Mouse (Mus musculus) liver, embryonic 13.5 days (tissue): ENCODE measurements around the gene Aph1a. TPM values are rescaled to one million over a fixed set of nuclear protein-coding genes. Genes with fewer than 3 reads are reported as not detected.
"Not testable (repeated sequence)": the region's sequence is repeated elsewhere in the genome, so short reads cannot be mapped to it uniquely, and the experiment has no call there.

Source experiments
- ATAC-seq: fragments of 200-750 bp; cut with Nextera tagmentation; 2 replicates; pipeline ENCODE4 v1.8.0; 2017; ENCODE audit warnings: low read depth, mild to moderate bottlenecking, moderate number of reproducible peaks, moderate library complexity
- DNase-seq: peaks from one replicate; pipeline ENCODE4 v3.0.0; 2022
- H3K27ac ChIP-seq: fragments of 300-500 bp; sonication (generic); 2 replicates; pipeline ENCODE4 v1.5.1; 2015; ENCODE audit warnings: moderate library complexity, mild to moderate bottlenecking, inconsistent platforms
- H3K27me3 ChIP-seq: fragments of 300-500 bp; sonication (generic); 2 replicates; pipeline ENCODE4 v1.6.1; 2015; ENCODE audit warnings: mild to moderate bottlenecking, inconsistent platforms
- H3K36me3 ChIP-seq: fragments of 300-500 bp; sonication (generic); 2 replicates; pipeline ENCODE4 v1.6.1; 2015; ENCODE audit warnings: mild to moderate bottlenecking, inconsistent platforms
- H3K4me1 ChIP-seq: fragments of 300-500 bp; sonication (generic); replicated peaks from 2 replicates; pipeline ENCODE4 v1.6.1; 2015; ENCODE audit warnings: inconsistent platforms
- H3K4me2 ChIP-seq: fragments of 300-500 bp; sonication (generic); 2 replicates; pipeline ENCODE4 v1.6.1; 2015; ENCODE audit warnings: inconsistent platforms, mild to moderate bottlenecking, moderate library complexity
- H3K4me3 ChIP-seq: fragments of 300-500 bp; sonication (generic); replicated peaks from 2 replicates; pipeline ENCODE4 v1.5.1; 2015; ENCODE audit warnings: mild to moderate bottlenecking, inconsistent platforms
- H3K9ac ChIP-seq: fragments of 300-500 bp; sonication (generic); 2 replicates; pipeline ENCODE4 v1.6.1; 2015; ENCODE audit warnings: mild to moderate bottlenecking, inconsistent platforms
- H3K9me3 ChIP-seq: fragments of 300-500 bp; sonication (generic); replicated peaks from 2 replicates; pipeline ENCODE4 v1.6.1; 2016; ENCODE audit warnings: inconsistent platforms
- WGBS: fragments of 180-500 bp; shearing (Covaris S2); methylation state at CpG from one replicate; pipeline ENCODE4 v1.1.7; 2015; ENCODE audit not compliant: insufficient replicate concordance; 5-methylcytosine and 5-hydroxymethylcytosine counted together
- polyA plus RNA-seq: library from polyadenylated mRNA; unstranded; fragments of >200 nt; fragmentation: Nextera tagmentation; extraction: Ambion mirVana; gene quantifications from 2 replicates; pipeline ENCODE4 v1.2.1, GENCODE M21; 2015

Aph1a gene
- polyA plus RNA-seq, 1 experiment from 2014 or later, result 17.1 TPM

DNA sequence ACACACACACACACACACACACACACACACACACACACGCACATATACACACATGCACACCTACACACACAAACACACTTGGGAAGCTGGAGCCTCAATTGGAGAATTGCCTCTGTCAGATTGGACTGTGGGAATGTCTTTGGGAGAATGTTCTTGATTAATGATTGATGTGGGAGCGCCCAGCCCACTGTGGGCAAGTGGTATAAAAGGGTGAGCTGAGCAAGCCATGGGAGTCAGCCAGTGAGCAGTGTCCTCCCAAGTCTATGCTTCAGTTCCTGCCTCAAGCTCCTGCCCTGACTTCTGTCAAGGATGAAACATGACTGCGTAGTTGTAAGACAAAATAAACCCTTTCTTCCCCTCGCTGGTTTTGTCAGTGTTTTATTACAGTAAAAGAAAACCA is 6.2 kb upstream of the Aph1a start:
- no peak overlapping the region for H3K4me3 ChIP-seq
- DNase-seq (no peak), ATAC-seq (no peak)
- no peak overlapping the region for H3K27ac ChIP-seq
- no peaks in the 10 kb centered on the region for H3K9me3 ChIP-seq
- peaks cover 26% of the 10 kb centered on the region for H3K4me1 ChIP-seq
- no peak overlapping the region for H3K9ac ChIP-seq
- peaks cover 9% of the 10 kb centered on the region for H3K27me3 ChIP-seq
- no peaks in the 10 kb centered on the region for H3K36me3 ChIP-seq
- H3K4me2 ChIP-seq, result no peak overlapping the region
- WGBS, result 68% methylated on average over 4 of the region's 4 CpGs

GRCm38 (mm10) chr3:95889664-95890063 is 4.1 kb upstream of the Aph1a start:
- 68% methylated on average over 3 of the region's 3 CpGs for WGBS
- no peak for DNase-seq
- no peaks in the 10 kb centered on the region for H3K9me3 ChIP-seq
- no peak overlapping the region for H3K4me3 ChIP-seq
- H3K4me2 ChIP-seq, result no peak overlapping the region
- no peak overlapping the region for H3K27ac ChIP-seq
- H3K36me3 ChIP-seq, result no peaks in the 10 kb centered on the region
- H3K27me3 ChIP-seq, result no peaks in the 10 kb centered on the region
- peaks cover 32% of the 10 kb centered on the region for H3K4me1 ChIP-seq
- H3K9ac ChIP-seq, result no peak overlapping the region
- no peak for ATAC-seq

DNA sequence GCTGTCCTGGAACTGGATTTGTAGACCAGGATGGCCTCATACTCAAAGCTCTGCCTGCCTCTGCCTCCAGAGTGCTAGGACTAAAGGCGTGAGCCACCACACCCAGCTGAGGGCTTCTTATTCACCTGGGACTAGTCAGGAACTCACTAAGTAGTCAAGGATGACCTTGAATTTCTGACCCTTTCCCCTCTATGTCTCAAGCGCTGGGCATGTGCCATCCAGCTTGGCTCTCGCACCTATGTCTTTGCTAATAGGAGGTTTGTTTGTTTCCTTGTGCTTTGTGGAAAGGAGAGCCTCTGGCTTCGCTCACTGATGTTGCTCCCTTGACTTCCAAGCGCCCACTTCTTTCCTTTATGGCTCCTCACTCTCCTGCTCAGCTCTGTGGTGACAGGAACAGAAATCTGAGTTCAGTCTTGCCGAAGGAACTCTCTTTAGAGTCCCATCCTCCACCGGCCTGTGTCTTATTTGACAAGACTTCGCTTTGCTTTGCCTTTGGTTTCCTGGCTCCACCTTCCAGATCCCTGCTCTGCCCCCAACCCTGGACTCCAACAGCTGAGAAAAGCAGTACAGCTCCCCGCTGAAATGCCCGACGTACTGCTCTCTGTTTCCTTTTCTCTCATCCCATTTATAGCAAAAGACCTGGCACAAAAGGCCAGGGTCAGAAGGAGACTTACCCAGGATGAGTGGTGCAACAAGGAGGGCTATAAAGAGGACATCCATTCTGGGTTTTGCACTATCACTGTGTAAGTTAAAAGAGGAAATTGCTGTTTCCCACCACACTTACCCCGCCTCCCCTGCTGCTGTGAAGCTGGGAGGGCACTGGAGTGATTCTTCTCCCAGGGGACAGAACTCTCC is 2.3 kb upstream of the Aph1a start, which contains the start of gene BC028528:
BC028528 (minus strand) TSS at position 795 of the 855 bp plus-strand sequence.
- Histone ChIP-seq H3K9ac (peak within 1 kb of the TSS; percentile 36; the same call in 1 of the 2 replicates), H3K4me2 (peak within 1 kb of the TSS; percentile 52), H3K27me3 (no peaks in the 10 kb centered on the region), H3K4me3 (peak within 1 kb of the TSS; percentile 20), H3K27ac (peak within 1 kb of the TSS; percentile 44), H3K36me3 (0 out of 2 replicates have a peak, but pooled peaks cover 6% of the 10 kb centered on the region), H3K9me3 (no peaks in the 10 kb centered on the region), H3K4me1 (peaks cover 43% of the 10 kb centered on the region)
- WGBS, result 20% methylated on average over 12 of the region's 12 CpGs
- DNase-seq, result no peak
- no peak for ATAC-seq

DNA sequence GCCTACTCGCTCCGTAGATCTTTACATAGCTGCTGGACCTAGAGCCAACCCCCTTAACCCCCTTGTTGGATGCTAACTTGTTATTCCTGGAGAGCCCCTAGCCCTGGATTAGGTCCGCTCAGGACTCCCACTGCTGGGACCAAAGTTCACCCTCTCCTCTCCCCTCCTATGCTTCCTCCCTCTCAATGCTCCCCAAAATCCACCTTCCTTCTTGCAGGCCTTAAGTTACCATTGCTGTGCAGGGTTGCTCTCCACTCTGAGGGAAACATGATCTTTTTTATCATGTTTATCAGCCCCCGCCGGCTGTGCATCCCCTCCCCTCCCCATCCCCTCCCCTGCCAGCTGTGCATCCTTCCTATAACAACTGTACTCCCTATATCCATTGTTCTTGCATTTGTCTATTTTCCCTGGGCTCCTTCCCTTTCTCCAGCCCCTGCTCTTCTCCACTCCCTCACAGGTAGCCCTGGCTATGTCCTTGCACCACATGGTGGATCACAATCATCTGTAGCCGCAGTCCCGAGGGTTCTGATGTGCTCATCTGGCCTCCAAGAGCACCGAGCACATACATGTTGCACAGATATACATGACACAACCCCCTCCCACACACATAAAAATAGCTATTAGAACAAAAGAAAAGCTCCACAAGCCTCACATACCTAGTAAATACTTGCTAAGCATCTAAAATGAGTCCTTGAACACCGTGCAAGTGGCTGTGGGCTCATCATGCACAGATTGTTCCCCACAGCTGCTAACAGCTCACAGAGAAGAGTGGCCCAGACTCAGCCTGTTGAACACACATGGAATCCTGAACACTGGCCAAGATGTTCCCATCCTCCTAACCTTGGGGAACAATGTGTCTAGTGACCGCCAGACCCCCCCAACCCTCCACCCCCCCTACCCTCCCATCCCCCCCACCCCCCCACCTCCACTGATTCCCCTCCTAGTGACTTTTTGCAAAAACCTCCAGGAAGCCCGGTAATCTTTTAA is 1.4 kb upstream of the Aph1a start:
- Histone ChIP-seq H3K9ac (peak overlapping the region; percentile 36; the same call in 1 of the 2 replicates), H3K4me1 (peaks cover 43% of the 10 kb centered on the region), H3K27ac (peak overlapping the region; percentile 44), H3K27me3 (no peaks in the 10 kb centered on the region), H3K9me3 (no peaks in the 10 kb centered on the region), H3K36me3 (0 out of 2 replicates have a peak, but pooled peaks cover 6% of the 10 kb centered on the region), H3K4me2 (peak overlapping the region; percentile 66), H3K4me3 (peak overlapping the region; percentile 20; the same call in 1 of the 2 replicates)
- ATAC-seq (no peak), DNase-seq (no peak)
- 29% methylated on average over 11 of the region's 11 CpGs for WGBS

- H3K9me3 ChIP-seq, result no peaks in the 10 kb centered on the region
- H3K9ac ChIP-seq, result peak overlapping the region; percentile 59
- H3K4me2 ChIP-seq, result peak overlapping the region; percentile 66
- H3K4me3 ChIP-seq, result peak overlapping the region; percentile 72
- H3K4me1 ChIP-seq, result peaks cover 43% of the 10 kb centered on the region
- WGBS, result 14% methylated on average over 7 of the region's 7 CpGs
- 0 out of 2 replicates have a peak overlapping the region, but pooled peaks have one; percentile 24 for H3K27ac ChIP-seq
- no peak for DNase-seq
- H3K36me3 ChIP-seq, result 0 out of 2 replicates have a peak, but pooled peaks cover 6% of the 10 kb centered on the region
- no peak for ATAC-seq
- H3K27me3 ChIP-seq, result no peaks in the 10 kb centered on the region
These were observed 643 bp upstream of the Aph1a start for GRCm38 (mm10) chr3:95893126-95893525.

DNA sequence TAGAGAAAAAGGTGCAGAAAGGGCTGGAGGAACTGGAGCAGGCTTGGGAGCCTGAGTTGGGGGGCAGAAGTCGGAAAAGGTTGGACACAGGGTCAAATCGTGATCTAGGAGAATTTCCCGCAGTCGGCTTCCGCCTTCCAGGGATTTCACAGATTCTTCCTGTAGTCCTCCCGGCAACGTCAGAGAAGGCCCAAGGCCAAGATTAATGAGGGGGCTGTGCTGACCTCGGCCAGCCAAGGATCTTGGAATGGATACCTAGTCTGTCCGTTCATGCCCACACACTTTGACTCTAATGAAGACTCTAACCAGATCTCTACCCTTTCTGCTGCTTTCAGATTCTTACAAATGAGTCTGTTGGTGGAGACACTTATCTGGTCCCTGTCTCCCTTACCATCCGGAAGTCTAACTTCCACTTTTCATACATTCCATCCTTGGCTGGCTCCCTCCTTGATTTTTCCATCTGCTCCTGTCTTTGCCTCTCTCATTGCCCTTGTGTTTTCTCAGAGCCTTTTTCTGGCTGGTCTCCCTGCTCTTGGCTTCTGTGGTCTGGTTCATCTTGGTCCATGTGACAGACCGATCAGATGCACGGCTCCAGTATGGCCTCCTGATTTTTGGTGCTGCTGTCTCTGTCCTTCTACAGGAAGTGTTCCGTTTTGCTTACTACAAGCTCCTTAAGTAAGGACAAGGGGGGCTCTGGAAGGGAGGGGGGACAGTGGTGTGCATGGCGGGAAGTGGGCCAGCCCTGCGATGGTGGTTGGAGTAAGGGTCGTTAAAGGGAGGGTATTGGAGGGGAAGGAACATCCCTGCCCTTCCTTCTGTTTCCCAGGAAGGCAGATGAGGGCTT is 770 bp downstream of the Aph1a start:
- Histone ChIP-seq H3K4me3 (peak overlapping the region; percentile 72), H3K9ac (peak overlapping the region; percentile 82), H3K27ac (peak overlapping the region; percentile 73), H3K9me3 (no peaks in the 10 kb centered on the region), H3K4me2 (peak overlapping the region; percentile 75), H3K36me3 (0 out of 2 replicates have a peak, but pooled peaks cover 8% of the 10 kb centered on the region), H3K27me3 (no peaks in the 10 kb centered on the region), H3K4me1 (peaks cover 46% of the 10 kb centered on the region)
- WGBS, result 4% methylated on average over 16 of the region's 16 CpGs
- DNase-seq (no peak), ATAC-seq (no peak)

DNA sequence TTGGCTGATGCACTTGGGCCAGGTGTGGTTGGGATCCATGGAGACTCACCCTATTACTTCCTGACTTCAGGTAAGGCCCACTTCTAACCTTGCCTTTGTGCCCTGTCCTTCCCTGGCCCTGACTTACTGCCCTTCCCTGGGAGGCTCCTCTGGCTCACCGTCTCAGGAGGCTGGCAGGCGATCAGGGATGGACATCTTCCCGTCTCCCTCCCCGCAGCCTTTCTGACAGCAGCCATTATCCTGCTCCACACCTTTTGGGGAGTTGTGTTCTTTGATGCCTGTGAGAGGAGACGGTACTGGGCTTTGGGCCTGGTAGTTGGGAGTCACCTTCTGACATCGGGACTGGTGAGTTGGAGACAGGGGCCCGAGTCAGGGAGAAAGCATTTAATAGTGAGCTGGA is 1.7 kb downstream of the Aph1a start:
- not testable (repeated sequence) for ATAC-seq, H3K4me2 ChIP-seq, H3K36me3 ChIP-seq, H3K4me3 ChIP-seq, DNase-seq, H3K9me3 ChIP-seq, H3K27me3 ChIP-seq, H3K27ac ChIP-seq
- 90% methylated on average over 7 of the region's 7 CpGs for WGBS
- H3K4me1 ChIP-seq, result peaks cover 43% of the 10 kb centered on the region
- H3K9ac ChIP-seq, result peak overlapping the region; percentile 41; the same call in 1 of the 2 replicates

GRCm38 (mm10) chr3:95899800-95900524 is 6.2 kb downstream of the Aph1a start:
- Histone ChIP-seq H3K27me3 (peaks cover 45% of the 10 kb centered on the region), H3K4me1 (peaks cover 30% of the 10 kb centered on the region), H3K36me3 (0 out of 2 replicates have a peak, but pooled peaks cover 8% of the 10 kb centered on the region), H3K9me3 (no peaks in the 10 kb centered on the region), H3K4me3 (no peak overlapping the region), H3K9ac (peak overlapping the region; percentile 19; the same call in 1 of the 2 replicates), H3K27ac (0 out of 2 replicates have a peak overlapping the region, but pooled peaks have one; percentile 4), H3K4me2 (no peak overlapping the region)
- DNase-seq, result no peak
- no peak for ATAC-seq
- WGBS, result 67% methylated on average over 13 of the region's 13 CpGs

GRCm38 (mm10) chr3:95901616-95902372 is 8.0 kb downstream of the Aph1a start:
- 62% methylated on average over 9 of the region's 9 CpGs for WGBS
- ATAC-seq (no peak), DNase-seq (no peak)
- H3K9ac ChIP-seq, result no peak overlapping the region
- H3K4me3 ChIP-seq, result no peak overlapping the region
- H3K36me3 ChIP-seq, result 0 out of 2 replicates have a peak, but pooled peaks cover 2% of the 10 kb centered on the region
- peaks cover 36% of the 10 kb centered on the region for H3K4me1 ChIP-seq
- H3K4me2 ChIP-seq, result no peak overlapping the region
- peaks cover 63% of the 10 kb centered on the region for H3K27me3 ChIP-seq
- no peak overlapping the region for H3K27ac ChIP-seq
- H3K9me3 ChIP-seq, result no peaks in the 10 kb centered on the region
